Mouse (Mus musculus) embryonic fibroblast, embryonic 13.5 days (primary cell): ENCODE data around the gene Cdh18.

ENCODE experiments used
- CTCF ChIP-seq: IDR thresholded peaks from 2 replicates; pipeline ENCODE4 v1.5.1; 2011; ENCODE audit warnings: mild to moderate bottlenecking, control low read depth, low read length, moderate library complexity, borderline replicate concordance; ENCODE audit not compliant: insufficient read depth
- POLR2A ChIP-seq: IDR thresholded peaks from 2 replicates; pipeline ENCODE4 v1.6.1; 2011; ENCODE audit warnings: low read depth, mild to moderate bottlenecking, control low read depth, low read length, moderate library complexity

- TF ChIP-seq CTCF (no peak), POLR2A (no peak)
Observed at GRCm38 (mm10) chr15:23305018-23305417, 756.2 kb downstream of the Cdh18 start.
